ENCODE assay signal across 9 mouse cellular contexts in the genomic region with DNA sequence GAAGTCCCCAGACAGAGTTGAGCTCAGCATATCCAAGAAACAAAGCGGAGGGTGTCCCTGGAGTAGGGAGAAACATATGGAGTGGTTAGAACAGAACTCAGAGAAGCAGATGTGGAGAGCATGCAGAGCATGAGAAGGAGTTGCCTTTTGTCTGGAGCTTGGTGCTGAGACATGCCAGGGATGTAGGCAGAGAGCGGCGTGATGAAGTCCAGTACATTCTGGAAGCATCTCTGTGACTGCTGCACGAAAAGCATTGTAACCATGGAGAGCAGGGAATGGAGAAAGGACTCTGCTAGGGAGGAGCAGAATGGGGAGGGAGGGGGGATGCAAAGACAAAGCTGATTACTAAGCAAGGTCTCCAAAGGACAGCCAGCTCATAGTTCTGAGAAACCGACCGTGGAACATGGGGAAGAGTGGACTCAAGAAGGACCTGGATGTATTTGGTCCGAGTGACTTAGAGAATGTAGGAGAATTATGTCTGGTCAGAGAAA.
DNase-seq lines count a peak whose midpoint lies in the region; ATAC-seq and TF ChIP-seq lines count a peak whose summit lies in the region.
"Had no signal": no experiment of that assay in that cellular context is flagged by ENCODE, and none has a peak within 500 bp of the region (broad histone marks: within the 10 kb centered on the region; RNA-seq: fewer than 3 reads in every experiment).

No protein-coding gene starts in this region.

- no peak for TF ChIP-seq CTCF in hindbrain, postnatal 0 days (IDR thresholded peaks at IDR 0.05; ENCODE audit: low read depth)
- TF ChIP-seq CTCF in stomach, postnatal 0 days (IDR thresholded peaks at IDR 0.05; ENCODE audit: low read depth) = no peak

- WGBS in hindbrain, postnatal 0 days = 21% methylated on average over 7 of the region's 7 CpGs
- 61% methylated on average over 7 of the region's 7 CpGs for WGBS in limb, embryonic 15.5 days
- WGBS in stomach, postnatal 0 days = 61% methylated on average over 7 of the region's 7 CpGs

- peak; percentile 50 for DNase-seq in right cerebral cortex, adult 18-20 months
- no peak for DNase-seq in right cerebral cortex, postnatal 14 days
- peak; percentile 59 for DNase-seq in hindbrain, postnatal 0 days (ENCODE audit: low spot score)
- DNase-seq in stomach, postnatal 0 days (ENCODE audit: low spot score) = no peak
- DNase-seq in gastrocnemius, postnatal 36 days = no peak
- DNase-seq in lung, postnatal 36 days = no peak

- H3K9ac ChIP-seq in hindbrain, postnatal 0 days (replicated peaks; ENCODE audit: low read length) = no peak overlapping the region
- H3K9ac ChIP-seq in limb, embryonic 15.5 days = no peak overlapping the region
- H3K9ac ChIP-seq in stomach, postnatal 0 days (ENCODE audit: low read length) = no peak overlapping the region
- H3K9ac ChIP-seq: heart, embryonic 15.5 days had no signal

- peak overlapping the region; percentile 32; the same call in 1 of the 2 replicates for H3K27ac ChIP-seq in hindbrain, postnatal 0 days
- peak overlapping the region; percentile 81 for H3K27ac ChIP-seq in limb, embryonic 15.5 days
- peak overlapping the region; percentile 24; the same call in 1 of the 2 replicates for H3K27ac ChIP-seq in stomach, postnatal 0 days (replicated peaks)
- H3K27ac ChIP-seq: heart, embryonic 15.5 days had no signal

- no peak overlapping the region for H3K4me3 ChIP-seq in hindbrain, postnatal 0 days (ENCODE audit: low read length)
- no peak overlapping the region for H3K4me3 ChIP-seq in limb, embryonic 15.5 days
- no peak overlapping the region for H3K4me3 ChIP-seq in stomach, postnatal 0 days (ENCODE audit: low read depth, low read length)
- H3K4me3 ChIP-seq: heart, embryonic 15.5 days had no signal

- peak; percentile 82 for ATAC-seq in hindbrain, postnatal 0 days
- peak; percentile 48; the same call in 1 of the 2 replicates for ATAC-seq in limb, embryonic 15.5 days (ENCODE audit: insufficient number of reproducible peaks, low FRiP score, low TSS enrichment, low read depth)
- no peak for ATAC-seq in stomach, postnatal 0 days (ENCODE audit: low FRiP score, low TSS enrichment)
- ATAC-seq in megakaryocyte-erythroid progenitor cell, adult 5-6 weeks (replicated peaks; ENCODE audit: low FRiP score, low TSS enrichment, poor library complexity, severe bottlenecking) = no peak

- H3K27me3 ChIP-seq in hindbrain, postnatal 0 days (ENCODE audit: insufficient read depth, low read length) = no peaks in the 10 kb centered on the region
- no peaks in the 10 kb centered on the region for H3K27me3 ChIP-seq in limb, embryonic 15.5 days
- H3K27me3 ChIP-seq in stomach, postnatal 0 days (ENCODE audit: control insufficient read depth, insufficient read depth, low read length) = no peaks in the 10 kb centered on the region
- H3K27me3 ChIP-seq: heart, embryonic 15.5 days had no signal

- no peaks in the 10 kb centered on the region for H3K36me3 ChIP-seq in hindbrain, postnatal 0 days (ENCODE audit: insufficient read depth, low read length)
- no peaks in the 10 kb centered on the region for H3K36me3 ChIP-seq in limb, embryonic 15.5 days
- H3K36me3 ChIP-seq in stomach, postnatal 0 days (ENCODE audit: control insufficient read depth, insufficient read depth, low read length) = no peaks in the 10 kb centered on the region
- H3K36me3 ChIP-seq: heart, embryonic 15.5 days had no signal

- TF ChIP-seq EP300 in stomach, postnatal 0 days (optimal IDR thresholded peaks at IDR 0.05) = no peak

- intact Hi-C loops in gastrocnemius, postnatal 36 days (cut with DNase I) = no loop called here

- H3K9me3 ChIP-seq in hindbrain, postnatal 0 days (ENCODE audit: low read length) = no peaks in the 10 kb centered on the region
- H3K9me3 ChIP-seq in limb, embryonic 15.5 days = no peaks in the 10 kb centered on the region
- H3K9me3 ChIP-seq in stomach, postnatal 0 days (ENCODE audit: control insufficient read depth, low read length) = no peaks in the 10 kb centered on the region
- H3K9me3 ChIP-seq: heart, embryonic 15.5 days had no signal

- H3K4me1 ChIP-seq in hindbrain, postnatal 0 days (ENCODE audit: insufficient read depth, low read length) = peaks cover 12% of the 10 kb centered on the region
- H3K4me1 ChIP-seq in limb, embryonic 15.5 days = peaks cover 14% of the 10 kb centered on the region
- H3K4me1 ChIP-seq in stomach, postnatal 0 days (replicated peaks; ENCODE audit: control insufficient read depth, insufficient read depth) = no peaks in the 10 kb centered on the region
- H3K4me1 ChIP-seq: heart, embryonic 15.5 days had no signal

- peak overlapping the region; percentile 9; the same call in 1 of the 2 replicates for H3K4me2 ChIP-seq in hindbrain, postnatal 0 days (ENCODE audit: low read depth, low read length)
- no peak overlapping the region for H3K4me2 ChIP-seq in limb, embryonic 15.5 days
- H3K4me2 ChIP-seq in stomach, postnatal 0 days (replicated peaks; ENCODE audit: low read depth) = no peak overlapping the region
- H3K4me2 ChIP-seq: heart, embryonic 15.5 days had no signal

Comparison
In these comparisons a context has a peak if more than half of its experiments do, and no peak if none do; other contexts are left out.
1. DNase-seq: peak in right cerebral cortex, adult 18-20 months (single experiment) and hindbrain, postnatal 0 days (single experiment); none in right cerebral cortex, postnatal 14 days (single experiment), stomach, postnatal 0 days (single experiment), gastrocnemius, postnatal 36 days (0 of 2) and lung, postnatal 36 days (single experiment).
2. ATAC-seq: peak in hindbrain, postnatal 0 days (single experiment) and limb, embryonic 15.5 days (single experiment); none in stomach, postnatal 0 days (single experiment) and megakaryocyte-erythroid progenitor cell, adult 5-6 weeks (single experiment).
3. H3K27ac ChIP-seq: peak in every context shown above with its lines; median percentile 81 in limb, embryonic 15.5 days; 32 in hindbrain, postnatal 0 days; 24 in stomach, postnatal 0 days.